Mouse (Mus musculus) liver, adult 2 months (tissue): ENCODE measurements around the gene Olfr924.
"Not testable (repeated sequence)": the region's sequence is repeated elsewhere in the genome, so short reads cannot be mapped to it uniquely, and the experiment has no call there.

ENCODE experiments used
- CTCF ChIP-seq: fragments of 200-500 bp; IDR thresholded peaks from 2 replicates; pipeline ENCODE4 v1.5.1; 2011; ENCODE audit warnings: low read depth, low read length, control low read depth
- POLR2A ChIP-seq: fragments of 200-500 bp; IDR thresholded peaks from 2 replicates; pipeline ENCODE4 v1.6.1; 2011; ENCODE audit warnings: low read length, control low read depth; ENCODE audit not compliant: insufficient read depth; ENCODE audit errors: extremely low read depth

DNA sequence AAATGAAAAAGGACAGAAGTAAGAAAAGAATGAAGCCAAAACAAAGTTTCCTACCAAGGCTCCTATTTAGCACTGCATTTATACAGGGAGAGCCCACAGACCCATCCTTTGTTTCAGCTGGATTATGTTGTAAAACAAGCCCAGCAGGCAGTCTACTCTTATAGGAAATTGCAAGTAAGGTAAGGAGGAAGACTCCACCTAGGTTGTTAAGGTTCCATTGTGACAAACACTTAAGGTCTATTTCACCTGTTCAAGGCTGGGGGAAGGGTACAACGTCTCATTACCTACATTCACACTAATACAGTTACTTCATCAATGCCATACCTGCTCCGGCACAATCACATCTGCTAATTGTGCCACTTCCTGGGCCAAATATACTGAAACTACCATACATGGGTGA, 30.6 kb downstream of the Olfr924 start:
- not testable (repeated sequence) for TF ChIP-seq POLR2A, CTCF
